Mouse (Mus musculus) G1E (cell line): ENCODE data around the gene Dlg5.

Source experiments
- CTCF ChIP-seq: IDR thresholded peaks from 2 replicates; pipeline ENCODE4 v1.5.1; 2012; ENCODE audit warnings: low read depth, low read length, inconsistent platforms, mixed read lengths
- GATA1 ChIP-seq: IDR thresholded peaks from 2 replicates; pipeline ENCODE4 v1.6.1; 2012; ENCODE audit warnings: borderline replicate concordance, low read length, inconsistent platforms, mixed read lengths
- TAL1 ChIP-seq: conservative IDR thresholded peaks from 2 replicates; pipeline ENCODE4 v1.6.1; 2012; ENCODE audit warnings: low read depth, low read length, inconsistent platforms, mixed read lengths

GRCm38 (mm10) chr14:24207360-24207752, 38.4 kb downstream of the Dlg5 start:
- TF ChIP-seq CTCF (no peak), GATA1 (no peak), TAL1 (no peak)
